Mouse (Mus musculus) megakaryocyte-erythroid progenitor cell, adult 5-6 weeks (primary cell): Measurements from ENCODE around the gene Camk2d. TPM values are rescaled to one million over a fixed set of nuclear protein-coding genes. Genes with fewer than 3 reads are reported as not detected.

Experiments
- ATAC-seq: replicated peaks from 2 replicates; pipeline ENCODE4 v1.8.0; 2016; ENCODE audit warnings: mild to moderate bottlenecking, inconsistent platforms; ENCODE audit not compliant: severe bottlenecking, poor library complexity, low FRiP score, low TSS enrichment
- total RNA-seq, 2 experiments: library from RNA; stranded (forward) in 1 of 2; stranded (reverse) in 1 of 2; fragments of 200-1000, 215-1000 nt in 1 of 2; fragments of >200 nt in 1 of 2; fragmentation: Nextera tagmentation in 1 of 2; gene quantifications; 2 replicates each; pipeline ENCODE4 v1.2.3; 2014 to 2017

Gene Camk2d
- total RNA-seq (2014; fragmentation: Nextera tagmentation) = 4.1 and 4.7 TPM in 2 replicates
- 3.1 and 3.2 TPM in 2 replicates for total RNA-seq (2017)

DNA sequence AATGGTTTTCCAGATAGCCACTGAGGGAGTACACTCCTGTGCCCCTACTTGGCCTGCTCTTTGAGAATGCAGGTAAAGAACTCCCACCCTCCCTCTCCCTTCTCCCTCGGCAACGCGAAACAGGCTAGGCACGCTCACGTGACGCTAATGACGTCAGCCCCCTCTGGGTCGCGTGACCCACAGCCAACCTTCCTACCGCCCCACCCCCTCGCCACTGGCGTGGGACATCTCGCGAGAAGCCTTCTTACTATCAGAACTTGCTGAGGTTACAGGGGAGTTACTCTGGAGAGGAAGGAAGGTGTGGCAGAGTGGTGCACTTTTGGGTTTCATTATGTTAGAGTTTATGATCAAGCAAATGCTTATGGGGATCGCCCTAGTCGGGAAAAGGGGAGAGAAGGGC lies at the start of gene Camk2d:
Gene Camk2d (plus strand): TSS at position 217 of the 400 bp plus-strand sequence.
- ATAC-seq = peak; percentile 97

DNA sequence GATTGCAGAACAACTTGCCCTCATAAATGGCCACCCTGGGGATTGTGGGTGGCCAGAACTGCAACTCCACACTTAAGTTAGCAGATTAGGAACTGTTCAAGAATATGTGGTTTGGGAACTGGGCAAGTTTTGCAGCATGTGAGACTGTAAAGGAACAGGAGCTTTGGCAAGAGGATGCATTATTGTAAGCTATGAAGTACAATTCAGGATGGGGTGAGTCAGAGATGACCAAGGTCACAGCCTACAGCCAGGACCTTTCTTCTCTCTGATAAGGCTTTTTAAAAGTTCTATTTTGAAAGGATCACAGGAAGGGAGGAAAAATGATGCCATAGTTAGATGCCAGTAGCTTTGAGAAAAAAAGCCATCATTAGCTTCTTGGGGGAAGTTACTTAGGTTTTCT lies 48.2 kb upstream of the Camk2d start:
- no peak for ATAC-seq

GRCm38 (mm10) chr3:126563646-126564045 lies 32.5 kb upstream of the Camk2d start:
- no peak for ATAC-seq

DNA sequence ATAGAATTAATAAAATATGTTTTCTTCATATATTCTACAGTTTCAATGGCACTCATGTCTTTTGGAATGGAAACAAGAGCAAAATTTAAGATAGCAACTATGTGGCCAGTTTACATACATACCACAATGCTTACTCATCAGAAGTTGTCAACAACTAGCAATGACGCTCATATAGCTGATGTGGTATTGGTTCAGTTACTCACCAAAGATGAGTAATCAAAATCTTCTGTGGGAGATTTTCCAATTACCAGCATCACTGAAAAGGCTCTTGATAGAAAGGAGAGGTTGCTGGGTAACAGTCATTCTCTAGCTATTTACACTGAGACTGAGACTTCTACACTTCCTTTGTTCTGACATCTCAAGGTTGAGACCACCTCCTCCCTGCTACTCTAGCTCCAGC lies 25.5 kb upstream of the Camk2d start:
- no peak for ATAC-seq

DNA sequence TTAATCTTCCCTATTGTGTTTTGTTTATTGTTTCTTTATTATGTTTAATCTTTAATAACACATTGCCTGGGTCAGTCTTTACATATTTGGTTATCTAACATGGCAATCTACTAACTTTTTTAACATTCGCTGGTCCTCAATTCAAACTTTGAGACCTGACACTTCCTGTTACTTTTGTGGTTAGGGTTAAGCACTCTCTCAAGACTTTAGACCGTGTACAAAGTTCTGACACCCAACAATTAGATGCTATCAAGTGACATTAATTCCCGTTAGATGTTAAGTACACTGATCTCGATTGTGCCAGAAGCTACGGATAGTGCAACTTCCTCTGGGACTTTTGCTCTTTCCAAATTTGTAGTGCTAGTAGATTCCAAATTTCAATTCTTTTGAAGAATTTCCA lies 23.2 kb upstream of the Camk2d start:
- no peak for ATAC-seq

GRCm38 (mm10) chr3:126575927-126576326 lies 20.2 kb upstream of the Camk2d start:
- peak; percentile 70; the same call in 1 of the 2 replicates for ATAC-seq

DNA sequence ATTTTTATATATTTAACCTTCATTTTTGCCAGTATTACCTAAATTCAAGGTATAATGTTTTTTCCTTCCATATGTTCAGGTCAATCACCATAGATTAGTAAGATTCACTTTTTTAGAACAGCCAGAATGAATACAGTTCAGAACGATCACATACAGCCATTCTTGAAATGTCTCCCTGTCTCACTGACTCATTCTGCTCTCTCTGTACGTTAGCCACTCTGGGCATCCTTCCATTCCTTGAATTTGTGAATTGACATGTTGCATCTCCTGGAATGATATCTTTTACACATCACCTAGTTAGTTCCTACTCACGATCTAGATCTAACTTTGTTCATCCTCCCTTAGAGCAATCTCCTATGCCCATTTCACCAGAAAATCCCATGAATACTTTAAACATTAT lies 10.0 kb upstream of the Camk2d start:
- ATAC-seq = no peak

GRCm38 (mm10) chr3:126587477-126587876 lies 8.6 kb upstream of the Camk2d start:
- no peak for ATAC-seq

- ATAC-seq = no peak
These were observed 6.5 kb upstream of the Camk2d start for GRCm38 (mm10) chr3:126589556-126589955.

GRCm38 (mm10) chr3:126595456-126595855 lies 646 bp upstream of the Camk2d start:
- no peak for ATAC-seq

DNA sequence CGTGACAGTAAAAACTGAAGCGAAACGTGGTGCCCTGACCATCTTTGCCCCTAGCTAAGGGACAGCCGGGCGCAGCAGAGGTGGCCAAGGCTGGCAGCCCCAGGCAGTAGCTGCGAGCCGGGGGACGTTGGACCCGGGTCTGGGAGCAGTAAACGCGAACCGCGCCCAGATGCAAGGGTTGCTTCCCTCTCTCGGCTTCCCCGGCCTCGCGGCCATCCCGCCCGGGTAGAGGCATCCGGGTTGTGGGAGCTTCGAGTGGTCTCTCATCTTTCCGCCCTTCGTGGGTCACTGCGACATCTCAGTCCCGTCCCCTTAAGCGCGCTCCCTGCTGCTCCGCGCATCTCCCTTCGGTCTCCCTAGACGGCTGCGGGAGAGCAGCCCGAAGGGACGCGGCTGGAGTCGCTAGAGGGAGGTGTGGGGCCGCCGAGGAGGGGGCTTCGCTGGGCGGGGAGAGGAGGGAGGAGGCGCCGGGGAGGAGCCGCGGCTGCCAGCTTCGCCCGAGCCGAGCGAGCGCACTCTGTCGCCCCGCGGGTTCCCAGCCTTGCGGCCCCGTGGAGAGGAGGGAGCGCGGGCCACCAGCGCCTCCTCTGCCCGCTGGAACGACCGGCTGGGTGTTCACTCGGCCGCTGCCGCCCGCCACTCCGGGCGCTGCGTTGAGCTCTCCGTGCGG lies 524 bp downstream of the Camk2d start:
- peak; percentile 55 for ATAC-seq

GRCm38 (mm10) chr3:126597161-126597595 lies 1.1 kb downstream of the Camk2d start:
- peak; percentile 14 for ATAC-seq

DNA sequence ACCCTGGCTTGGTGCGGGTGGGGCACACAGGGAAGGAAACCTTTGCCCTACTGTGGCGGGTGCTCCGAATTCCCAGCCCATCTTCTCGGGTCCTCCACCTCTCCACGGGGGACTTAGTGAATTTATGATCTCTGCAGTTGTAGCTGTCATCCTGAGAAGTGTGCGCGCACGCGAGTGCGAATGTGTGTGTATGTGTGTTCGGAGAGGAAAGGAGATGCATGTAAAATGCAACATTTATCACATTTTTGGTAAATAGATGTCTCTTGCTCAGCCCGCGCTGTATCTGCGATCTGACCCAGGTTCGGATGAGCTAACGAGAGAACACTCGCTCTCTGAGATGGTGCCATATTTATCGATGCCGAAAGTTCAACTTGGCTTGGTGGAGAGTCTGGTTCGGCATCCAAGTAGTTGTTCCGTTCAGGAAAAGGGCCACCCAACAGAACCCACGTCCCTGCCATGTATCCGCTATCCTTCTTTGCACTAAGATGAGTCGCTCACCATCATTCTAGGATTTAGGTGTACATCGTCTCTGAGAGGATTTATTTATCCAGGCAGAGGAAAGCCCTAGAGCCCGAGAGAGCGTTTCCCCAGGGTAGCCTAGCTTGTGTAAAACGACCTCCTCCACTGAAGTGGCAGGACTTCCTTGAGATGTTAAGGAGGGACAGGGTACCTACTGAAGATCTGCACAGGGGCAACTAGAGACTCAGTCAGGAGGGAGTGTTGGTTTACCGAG lies 1.7 kb downstream of the Camk2d start:
- ATAC-seq = no peak

DNA sequence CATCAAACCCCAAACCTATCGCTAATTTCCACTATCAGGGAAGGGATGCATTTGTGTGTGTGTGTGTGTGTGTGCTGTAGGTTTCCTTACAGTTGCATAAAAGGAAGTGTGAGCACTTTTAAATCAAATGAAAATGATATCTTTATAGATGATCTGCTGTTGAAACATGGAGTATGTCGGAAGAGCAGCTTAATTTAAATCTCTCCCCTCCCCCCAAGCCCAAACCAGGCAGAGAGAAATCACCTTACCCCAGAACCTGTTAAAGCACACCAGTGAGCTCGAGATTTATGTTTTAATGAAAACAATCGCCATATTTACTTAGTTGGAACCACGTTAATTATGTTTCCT lies 2.2 kb downstream of the Camk2d start:
- ATAC-seq = no peak

DNA sequence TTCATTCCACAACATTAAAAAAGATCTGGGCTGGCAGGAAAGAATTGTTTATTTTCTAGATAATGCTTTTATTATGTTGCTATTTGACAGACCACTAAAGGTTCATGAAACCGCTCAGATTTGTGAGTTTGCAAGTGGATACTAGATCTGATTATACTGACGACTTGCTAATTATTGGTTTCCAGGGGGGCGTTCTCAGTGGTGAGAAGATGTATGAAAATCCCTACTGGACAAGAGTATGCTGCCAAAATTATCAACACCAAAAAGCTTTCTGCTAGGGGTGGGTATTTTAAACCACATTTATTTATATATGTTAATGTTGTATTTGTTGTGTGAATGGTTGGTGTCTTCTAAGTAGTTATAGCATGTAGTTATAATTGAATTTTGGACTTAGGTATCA lies 2.8 kb downstream of the Camk2d start:
- no peak for ATAC-seq

GRCm38 (mm10) chr3:126599335-126599734 lies 3.2 kb downstream of the Camk2d start:
- ATAC-seq = no peak

DNA sequence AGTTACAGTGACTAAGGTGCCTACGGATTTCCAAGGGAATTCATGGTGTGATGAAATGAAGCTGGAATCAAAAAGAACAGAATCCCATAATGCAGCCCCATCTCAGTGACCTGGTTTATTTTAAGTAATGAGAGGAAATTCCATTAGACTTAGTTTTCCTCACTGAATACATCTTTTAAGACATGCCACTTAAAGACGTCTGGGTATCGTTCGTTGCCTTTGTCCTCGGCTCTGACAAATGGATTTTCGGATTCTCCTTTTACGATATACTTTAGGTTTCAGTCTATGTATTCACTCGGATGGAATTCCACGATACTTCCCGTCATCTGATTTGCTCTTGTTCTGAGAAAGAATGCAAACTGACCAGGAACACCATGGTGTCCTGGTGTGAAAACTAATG lies 3.8 kb downstream of the Camk2d start:
- no peak for ATAC-seq

GRCm38 (mm10) chr3:126602772-126603171 lies 6.7 kb downstream of the Camk2d start:
- ATAC-seq = no peak

DNA sequence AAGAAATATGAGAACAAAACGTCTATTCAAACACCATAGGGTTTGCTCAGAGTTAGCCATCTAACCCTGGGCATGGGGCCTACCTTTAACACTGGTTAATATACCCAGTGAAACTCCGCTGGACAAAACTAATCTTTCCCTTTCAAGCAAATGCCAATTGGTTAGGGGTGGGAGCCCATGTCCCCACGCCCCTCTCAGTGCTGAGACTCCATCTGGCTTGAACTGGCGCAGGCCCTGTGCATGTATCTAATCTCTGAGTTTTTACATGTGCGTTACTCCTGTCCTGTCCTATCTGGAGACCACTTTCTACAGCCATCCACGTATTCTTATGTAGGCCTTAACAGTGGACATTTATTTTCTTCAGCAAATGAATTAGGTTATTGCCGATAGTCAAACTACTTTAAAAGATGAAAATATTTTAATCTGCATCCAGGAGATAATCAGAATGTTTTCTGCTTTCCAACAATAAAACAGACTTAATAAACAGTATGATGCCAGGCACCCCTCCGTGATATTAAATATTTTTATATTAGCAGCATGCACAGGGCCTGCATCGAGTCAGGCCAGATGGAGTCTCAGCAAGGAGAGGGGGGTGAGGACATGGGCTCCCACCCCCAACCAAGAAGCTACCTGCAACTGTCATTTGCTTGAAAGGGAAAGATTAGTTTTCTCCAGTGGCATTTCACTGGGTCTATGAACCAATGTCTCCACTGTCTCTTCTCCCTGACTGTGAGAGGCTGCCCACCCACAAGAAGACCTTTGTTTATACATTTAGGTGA lies 8.7 kb downstream of the Camk2d start:
- ATAC-seq = no peak

DNA sequence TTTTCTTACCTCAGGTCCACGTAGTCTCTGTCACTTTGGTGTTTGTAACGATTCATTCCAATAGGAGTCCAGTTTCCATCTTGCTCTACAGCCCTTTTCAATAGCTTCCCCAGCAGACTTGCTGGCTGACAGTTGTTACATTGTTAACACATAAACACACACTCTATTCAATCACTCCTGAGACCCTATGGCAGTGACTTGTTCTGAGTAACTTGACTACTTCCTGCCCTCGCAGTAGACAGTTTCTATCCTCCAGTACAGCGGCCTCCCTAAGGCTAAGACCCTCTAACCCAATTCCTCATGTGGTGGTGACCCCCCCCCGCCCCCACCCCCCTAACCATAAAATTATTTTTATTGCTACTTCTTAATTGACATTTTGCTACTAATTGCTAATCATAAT lies 13.2 kb downstream of the Camk2d start:
- ATAC-seq = no peak
